Mouse (Mus musculus): ENCODE results near the gene Cdc42ep4. TPM values are rescaled to one million over a fixed set of nuclear protein-coding genes. Genes with fewer than 3 reads are reported as not detected.

Gene Cdc42ep4
- polyA plus RNA-seq, 1 experiment from 2014 or later, result 60.4 TPM

GRCm38 (mm10) chr11:113747056-113747455 is 4.6 kb downstream of the Cdc42ep4 start:
- H3K27ac ChIP-seq (ENCODE audit: low read depth, low read length), result no peak overlapping the region
- no peak for ATAC-seq (ENCODE audit: low FRiP score)
- no peak overlapping the region for H3K4me3 ChIP-seq (ENCODE audit: low read depth, low read length)
- no peaks in the 10 kb centered on the region for H3K27me3 ChIP-seq (ENCODE audit: control insufficient read depth, insufficient read depth, low read length)
- WGBS, result 79% methylated on average over 16 of the region's 16 CpGs
- peaks cover 11% of the 10 kb centered on the region; the same call in 1 of the 2 replicates for H3K36me3 ChIP-seq (ENCODE audit: control insufficient read depth, insufficient read depth, low read length)
- no peak overlapping the region for H3K4me2 ChIP-seq
- no peak overlapping the region for H3K9ac ChIP-seq (ENCODE audit: low read length)
- DNase-seq (ENCODE audit: low spot score, missing footprints), result no peak
- no peaks in the 10 kb centered on the region for H3K9me3 ChIP-seq (ENCODE audit: control insufficient read depth, low read length)
- H3K4me1 ChIP-seq (ENCODE audit: control insufficient read depth, insufficient read depth, low read length), result peaks cover 26% of the 10 kb centered on the region

GRCm38 (mm10) chr11:113745961-113746360 is 5.7 kb downstream of the Cdc42ep4 start:
- 83% methylated on average over 4 of the region's 4 CpGs for WGBS
- H3K4me3 ChIP-seq (ENCODE audit: low read depth, low read length), result no peak overlapping the region
- peaks cover 24% of the 10 kb centered on the region for H3K4me1 ChIP-seq (ENCODE audit: control insufficient read depth, insufficient read depth, low read length)
- no peak for ATAC-seq (ENCODE audit: low FRiP score)
- peaks cover 11% of the 10 kb centered on the region; the same call in 1 of the 2 replicates for H3K36me3 ChIP-seq (ENCODE audit: control insufficient read depth, insufficient read depth, low read length)
- no peak overlapping the region for H3K9ac ChIP-seq (ENCODE audit: low read length)
- H3K9me3 ChIP-seq (ENCODE audit: control insufficient read depth, low read length), result no peaks in the 10 kb centered on the region
- no peaks in the 10 kb centered on the region for H3K27me3 ChIP-seq (ENCODE audit: control insufficient read depth, insufficient read depth, low read length)
- no peak overlapping the region for H3K4me2 ChIP-seq
- no peak overlapping the region for H3K27ac ChIP-seq (ENCODE audit: low read depth, low read length)
- no peak for DNase-seq (ENCODE audit: low spot score, missing footprints)

DNA sequence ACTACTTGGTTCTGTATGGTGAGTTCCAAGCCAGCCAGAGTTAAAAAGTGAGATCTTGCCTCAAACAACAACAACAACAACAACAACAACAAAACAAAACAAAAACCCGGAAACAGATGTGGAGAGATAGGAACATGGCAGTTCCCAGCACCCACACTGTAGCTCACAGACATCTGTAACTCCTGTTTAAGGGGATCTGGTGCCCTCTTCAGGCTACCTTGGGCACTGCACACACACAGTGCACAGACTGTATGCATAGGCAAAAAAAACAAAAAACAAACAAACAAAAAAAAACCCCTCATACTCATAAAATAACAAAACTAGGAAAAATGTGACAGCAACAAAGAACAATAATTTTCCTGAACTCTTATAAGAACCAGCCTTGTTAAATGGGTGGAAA is 8.7 kb downstream of the Cdc42ep4 start:
- no peak overlapping the region for H3K27ac ChIP-seq (ENCODE audit: low read depth, low read length)
- H3K9me3 ChIP-seq (ENCODE audit: control insufficient read depth, low read length), result no peaks in the 10 kb centered on the region
- peaks cover 7% of the 10 kb centered on the region for H3K4me1 ChIP-seq (ENCODE audit: control insufficient read depth, insufficient read depth, low read length)
- H3K36me3 ChIP-seq (ENCODE audit: control insufficient read depth, insufficient read depth, low read length), result peaks cover 11% of the 10 kb centered on the region; the same call in 1 of the 2 replicates
- no peak overlapping the region for H3K9ac ChIP-seq (ENCODE audit: low read length)
- H3K4me3 ChIP-seq (ENCODE audit: low read depth, low read length), result no peak overlapping the region
- no peaks in the 10 kb centered on the region for H3K27me3 ChIP-seq (ENCODE audit: control insufficient read depth, insufficient read depth, low read length)
- WGBS, result 88% methylated on average over 1 of the region's 1 CpGs
- H3K4me2 ChIP-seq, result no peak overlapping the region
- DNase-seq (ENCODE audit: low spot score, missing footprints), result no peak
- no peak for ATAC-seq (ENCODE audit: low FRiP score)

GRCm38 (mm10) chr11:113740100-113740499 is 11.6 kb downstream of the Cdc42ep4 start:
- peaks cover 11% of the 10 kb centered on the region; the same call in 1 of the 2 replicates for H3K36me3 ChIP-seq (ENCODE audit: control insufficient read depth, insufficient read depth, low read length)
- ATAC-seq (ENCODE audit: low FRiP score), result no peak
- H3K27ac ChIP-seq (ENCODE audit: low read depth, low read length), result no peak overlapping the region
- no peaks in the 10 kb centered on the region for H3K27me3 ChIP-seq (ENCODE audit: control insufficient read depth, insufficient read depth, low read length)
- DNase-seq (ENCODE audit: low spot score, missing footprints), result no peak
- no peak overlapping the region for H3K9ac ChIP-seq (ENCODE audit: low read length)
- no peak overlapping the region for H3K4me2 ChIP-seq
- 88% methylated on average over 7 of the region's 7 CpGs for WGBS
- no peak overlapping the region for H3K4me3 ChIP-seq (ENCODE audit: low read depth, low read length)
- H3K4me1 ChIP-seq (ENCODE audit: control insufficient read depth, insufficient read depth, low read length), result peaks cover 3% of the 10 kb centered on the region; the same call in 1 of the 2 replicates
- H3K9me3 ChIP-seq (ENCODE audit: control insufficient read depth, low read length), result no peaks in the 10 kb centered on the region

- H3K36me3 ChIP-seq (ENCODE audit: control insufficient read depth, insufficient read depth, low read length), result peaks cover 9% of the 10 kb centered on the region; the same call in 1 of the 2 replicates
- no peak overlapping the region for H3K9ac ChIP-seq (ENCODE audit: low read length)
- peaks cover 8% of the 10 kb centered on the region for H3K4me1 ChIP-seq (ENCODE audit: control insufficient read depth, insufficient read depth, low read length)
- no peak overlapping the region for H3K4me2 ChIP-seq
- H3K27ac ChIP-seq (ENCODE audit: low read depth, low read length), result no peak overlapping the region
- no peak overlapping the region for H3K4me3 ChIP-seq (ENCODE audit: low read depth, low read length)
- H3K9me3 ChIP-seq (ENCODE audit: control insufficient read depth, low read length), result no peaks in the 10 kb centered on the region
- WGBS, result 88% methylated on average over 8 of the region's 8 CpGs
- H3K27me3 ChIP-seq (ENCODE audit: control insufficient read depth, insufficient read depth, low read length), result no peaks in the 10 kb centered on the region
- DNase-seq (ENCODE audit: low spot score, missing footprints) (no peak), ATAC-seq (ENCODE audit: low FRiP score) (no peak)
These were observed 12.5 kb downstream of the Cdc42ep4 start for GRCm38 (mm10) chr11:113739213-113739612.

DNA sequence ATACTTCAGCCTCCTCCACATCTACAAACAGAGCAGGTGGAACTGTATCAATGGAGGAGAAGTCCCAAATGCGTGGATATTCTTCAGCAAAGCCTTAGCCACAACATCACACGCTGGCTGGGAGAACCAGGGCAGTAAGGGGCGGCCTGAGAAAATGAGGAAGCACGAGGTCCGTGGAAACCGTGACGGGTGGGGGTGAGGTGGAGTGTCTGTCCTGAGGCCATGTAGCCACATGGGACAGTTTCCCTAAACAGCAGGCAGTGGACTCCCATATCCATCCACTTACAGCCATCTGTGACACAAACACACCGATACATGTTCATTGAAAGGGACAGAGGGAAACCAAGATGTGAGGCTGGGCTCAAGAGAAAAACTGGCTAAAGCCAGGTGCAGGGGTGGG is 13.8 kb downstream of the Cdc42ep4 start:
- Histone ChIP-seq H3K4me3 (ENCODE audit: low read depth, low read length) (no peak overlapping the region), H3K4me2 (no peak overlapping the region), H3K27me3 (ENCODE audit: control insufficient read depth, insufficient read depth, low read length) (no peaks in the 10 kb centered on the region), H3K27ac (ENCODE audit: low read depth, low read length) (no peak overlapping the region), H3K9me3 (ENCODE audit: control insufficient read depth, low read length) (no peaks in the 10 kb centered on the region), H3K4me1 (ENCODE audit: control insufficient read depth, insufficient read depth, low read length) (peaks cover 12% of the 10 kb centered on the region), H3K36me3 (ENCODE audit: control insufficient read depth, insufficient read depth, low read length) (0 out of 2 replicates have a peak, but pooled peaks cover 4% of the 10 kb centered on the region), H3K9ac (ENCODE audit: low read length) (no peak overlapping the region)
- DNase-seq (ENCODE audit: low spot score, missing footprints) (no peak), ATAC-seq (ENCODE audit: low FRiP score) (no peak)
- whole genome bisulfite sequencing, result 91% methylated on average over 8 of the region's 8 CpGs

DNA sequence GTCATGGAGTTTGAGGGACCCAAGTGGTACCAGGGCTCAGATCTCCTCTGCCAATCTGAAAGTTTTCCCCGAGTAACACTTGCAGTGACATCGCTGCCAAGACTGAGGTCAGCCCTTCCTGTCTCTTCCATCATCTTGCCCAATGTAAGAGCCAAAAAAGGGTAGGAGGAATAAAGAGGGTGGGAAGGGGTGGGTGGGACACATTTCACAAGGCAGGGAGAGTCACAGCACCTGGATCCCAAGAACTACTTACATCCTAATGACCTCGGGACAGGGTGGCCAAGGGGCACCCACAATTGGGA is 14.2 kb downstream of the Cdc42ep4 start:
- H3K4me2 ChIP-seq, result no peak overlapping the region
- H3K4me3 ChIP-seq (ENCODE audit: low read depth, low read length), result no peak overlapping the region
- DNase-seq (ENCODE audit: low spot score, missing footprints), result no peak
- H3K4me1 ChIP-seq (ENCODE audit: control insufficient read depth, insufficient read depth, low read length), result peaks cover 12% of the 10 kb centered on the region
- WGBS, result 93% methylated on average over 3 of the region's 3 CpGs
- ATAC-seq (ENCODE audit: low FRiP score), result no peak
- 0 out of 2 replicates have a peak, but pooled peaks cover 4% of the 10 kb centered on the region for H3K36me3 ChIP-seq (ENCODE audit: control insufficient read depth, insufficient read depth, low read length)
- H3K27ac ChIP-seq (ENCODE audit: low read depth, low read length), result no peak overlapping the region
- H3K9me3 ChIP-seq (ENCODE audit: control insufficient read depth, low read length), result no peaks in the 10 kb centered on the region
- H3K9ac ChIP-seq (ENCODE audit: low read length), result no peak overlapping the region
- H3K27me3 ChIP-seq (ENCODE audit: control insufficient read depth, insufficient read depth, low read length), result no peaks in the 10 kb centered on the region

DNA sequence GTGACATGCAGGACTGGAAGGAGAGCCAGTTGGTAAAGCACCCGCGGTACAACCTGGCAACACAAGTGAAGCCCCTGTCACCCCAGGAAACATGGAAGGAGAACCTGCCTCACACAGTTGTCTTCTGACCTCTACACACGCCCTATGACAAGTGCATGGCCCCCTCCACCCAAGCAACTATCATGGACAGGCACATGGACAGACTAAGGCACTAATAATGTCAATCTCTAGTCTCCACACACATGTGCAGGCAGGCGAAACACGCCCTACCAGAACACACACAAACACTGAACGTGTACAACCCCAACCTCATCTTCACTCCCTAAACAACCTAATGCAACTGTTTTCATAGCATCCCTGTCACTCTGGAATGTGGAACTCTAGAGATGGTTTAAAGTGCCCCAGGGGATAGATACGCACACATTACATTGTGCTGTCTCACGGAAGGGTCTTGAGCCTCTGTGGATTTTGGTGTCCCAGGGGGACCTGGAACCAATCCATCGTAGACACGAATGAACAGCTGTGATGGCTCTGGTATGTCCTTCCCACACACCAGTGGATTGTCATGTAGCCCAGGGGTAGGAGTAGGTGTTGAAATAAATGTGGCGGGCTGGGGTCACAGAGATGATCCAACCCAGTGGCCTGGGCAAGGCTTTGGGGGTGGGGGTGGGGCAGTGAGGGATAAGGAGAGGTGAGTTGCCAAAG is 14.7 kb downstream of the Cdc42ep4 start:
- ATAC-seq (ENCODE audit: low FRiP score) (no peak), DNase-seq (ENCODE audit: low spot score, missing footprints) (no peak)
- Histone ChIP-seq H3K4me1 (ENCODE audit: control insufficient read depth, insufficient read depth, low read length) (peaks cover 12% of the 10 kb centered on the region), H3K4me3 (ENCODE audit: low read depth, low read length) (no peak overlapping the region), H3K27me3 (ENCODE audit: control insufficient read depth, insufficient read depth, low read length) (no peaks in the 10 kb centered on the region), H3K9me3 (ENCODE audit: control insufficient read depth, low read length) (no peaks in the 10 kb centered on the region), H3K36me3 (ENCODE audit: control insufficient read depth, insufficient read depth, low read length) (no peaks in the 10 kb centered on the region), H3K27ac (ENCODE audit: low read depth, low read length) (no peak overlapping the region), H3K9ac (ENCODE audit: low read length) (no peak overlapping the region), H3K4me2 (no peak overlapping the region)
- 89% methylated on average over 11 of the region's 11 CpGs for WGBS

GRCm38 (mm10) chr11:113735151-113735550 is 16.5 kb downstream of the Cdc42ep4 start:
- 83% methylated on average over 6 of the region's 6 CpGs for WGBS
- H3K27ac ChIP-seq (ENCODE audit: low read depth, low read length), result no peak overlapping the region
- no peaks in the 10 kb centered on the region for H3K36me3 ChIP-seq (ENCODE audit: control insufficient read depth, insufficient read depth, low read length)

More at GRCm38 (mm10) chr11:113735151-113735550, 16.5 kb downstream of the Cdc42ep4 start:
- ATAC-seq (ENCODE audit: low FRiP score) (no peak), DNase-seq (ENCODE audit: low spot score, missing footprints) (no peak)
- no peak overlapping the region for H3K4me3 ChIP-seq (ENCODE audit: low read depth, low read length)
- H3K9ac ChIP-seq (ENCODE audit: low read length), result no peak overlapping the region
- H3K27me3 ChIP-seq (ENCODE audit: control insufficient read depth, insufficient read depth, low read length), result no peaks in the 10 kb centered on the region
- H3K4me2 ChIP-seq, result no peak overlapping the region
- H3K9me3 ChIP-seq (ENCODE audit: control insufficient read depth, low read length), result no peaks in the 10 kb centered on the region
- H3K4me1 ChIP-seq (ENCODE audit: control insufficient read depth, insufficient read depth, low read length), result peaks cover 12% of the 10 kb centered on the region

Data from midbrain, embryonic 11.5 days (tissue).